Mouse (Mus musculus) retina, postnatal 7 days (tissue): ENCODE data around the gene Lrmda.

Experiments used
- DNase-seq: peaks from one replicate; pipeline ENCODE4 v3.0.0-alpha.2; 2012; ENCODE audit warnings: low read depth, low spot score

Lrmda gene

DNA sequence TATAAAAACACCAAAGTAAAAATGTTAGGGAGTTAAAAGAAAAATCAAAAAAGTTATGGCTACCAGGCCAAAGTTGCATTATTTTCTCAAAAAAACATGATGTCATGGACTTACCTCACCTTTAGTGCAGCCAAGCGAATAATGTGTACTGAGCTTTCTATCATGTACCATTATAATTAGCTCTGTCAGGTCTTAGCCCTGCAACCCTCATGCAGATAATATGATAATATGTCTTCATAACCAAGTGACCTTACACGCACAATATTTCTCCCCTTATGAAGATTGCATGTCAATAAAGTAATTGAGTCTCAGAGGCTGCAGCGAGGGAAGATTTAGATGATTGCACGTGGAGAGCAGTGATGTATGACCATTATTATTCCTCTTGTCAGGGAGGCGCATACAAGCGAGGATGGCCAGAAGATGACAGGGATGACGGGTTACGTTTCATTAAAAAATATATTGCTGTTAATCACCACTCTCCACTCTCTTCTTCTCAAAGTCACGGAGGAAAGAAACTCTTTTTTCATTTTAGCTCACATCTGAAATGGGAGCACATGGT lies 911.1 kb downstream of the Lrmda start:
- DNase-seq: no peak

DNA sequence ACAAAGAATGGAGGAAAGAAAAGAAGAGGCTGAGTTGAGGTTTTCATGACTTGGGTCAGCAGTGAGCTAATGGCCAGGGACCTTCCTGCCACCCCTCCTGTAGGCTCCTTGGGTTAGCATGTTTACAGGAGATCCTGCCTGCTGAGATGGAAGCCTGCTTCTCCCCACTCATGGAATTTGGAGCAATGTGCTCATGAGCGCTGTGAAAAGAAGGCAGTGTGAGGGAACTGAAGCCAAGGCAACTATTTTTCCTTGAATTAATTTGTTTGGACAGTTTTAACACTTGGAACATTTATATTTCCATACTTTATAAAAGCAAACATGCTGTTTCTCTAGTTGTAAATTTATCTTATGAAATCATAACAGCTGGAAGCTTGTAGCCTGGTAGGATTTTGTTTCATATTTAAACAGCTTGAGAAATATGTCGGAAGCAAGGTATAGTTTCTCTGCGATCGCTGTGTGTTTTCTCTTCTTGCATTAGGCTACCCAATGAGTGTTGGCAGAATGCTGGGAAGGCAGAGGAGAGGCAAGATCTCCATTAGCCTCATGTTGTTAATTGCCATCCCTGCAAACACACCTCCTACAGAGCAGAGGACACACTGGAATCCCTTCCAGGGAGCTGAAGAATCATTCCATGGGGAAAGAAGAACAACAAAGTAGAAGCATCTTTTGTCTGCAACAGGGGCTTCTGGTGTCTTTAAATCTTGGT lies 911.8 kb downstream of the Lrmda start:
- DNase-seq: no peak

DNA sequence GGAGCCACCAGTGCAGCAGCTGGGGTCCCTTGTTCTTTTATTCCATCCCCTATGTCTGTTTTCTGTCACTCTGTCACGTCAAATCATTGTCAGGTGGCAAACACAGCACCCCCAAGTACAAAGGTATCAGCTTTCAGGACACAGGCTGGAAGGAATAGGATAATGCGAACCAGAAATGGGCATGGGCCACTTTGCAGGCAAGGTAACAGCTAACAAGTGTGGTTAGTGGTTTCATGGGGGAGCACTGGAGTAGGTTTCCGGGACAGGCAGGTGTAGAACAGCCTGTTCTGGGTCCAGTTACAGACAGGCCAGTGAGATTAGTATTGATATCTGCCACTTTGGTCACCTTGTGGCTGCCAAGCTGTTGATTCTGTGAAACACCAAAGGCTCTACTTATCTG lies 917.2 kb downstream of the Lrmda start:
- DNase-seq: no peak

DNA sequence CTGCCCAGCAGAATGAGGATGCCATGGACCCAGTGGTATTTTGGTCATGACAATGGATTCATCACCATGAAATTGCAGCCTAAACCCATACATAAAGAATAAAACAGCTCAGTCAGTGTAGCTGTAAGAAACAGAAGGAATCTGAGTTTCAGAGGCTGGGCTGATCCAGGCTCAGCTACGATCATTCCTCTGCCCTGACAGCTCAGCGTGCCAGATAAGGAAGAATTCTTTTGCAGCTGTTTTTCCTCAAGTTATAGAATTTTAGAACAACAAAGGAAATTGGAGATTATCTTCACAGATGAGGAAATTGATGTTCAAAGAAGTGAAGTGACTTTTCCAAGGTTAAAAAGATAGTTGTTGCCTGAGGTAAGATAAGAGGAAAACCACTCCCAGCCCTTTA lies 921.1 kb downstream of the Lrmda start:
- no peak for DNase-seq

DNA sequence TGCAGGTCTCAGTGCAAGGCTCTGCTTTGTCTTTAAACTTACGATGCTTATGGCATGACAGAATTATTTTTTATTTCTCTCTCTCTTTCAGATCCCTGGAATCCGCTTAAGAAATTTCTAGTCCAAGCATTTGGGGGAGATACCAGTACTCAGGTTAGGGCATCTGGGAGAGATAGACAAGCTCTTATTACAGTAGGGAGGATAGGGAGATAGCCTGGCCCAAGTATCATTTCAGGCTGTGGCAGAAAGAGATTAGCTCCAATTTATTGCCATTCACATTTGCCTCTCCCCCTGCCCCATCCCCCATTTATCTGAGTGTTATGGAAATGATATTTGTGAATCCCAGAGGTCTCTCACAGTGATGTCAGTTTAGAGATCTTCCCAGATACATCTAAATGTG lies 923.1 kb downstream of the Lrmda start:
- DNase-seq: no peak

DNA sequence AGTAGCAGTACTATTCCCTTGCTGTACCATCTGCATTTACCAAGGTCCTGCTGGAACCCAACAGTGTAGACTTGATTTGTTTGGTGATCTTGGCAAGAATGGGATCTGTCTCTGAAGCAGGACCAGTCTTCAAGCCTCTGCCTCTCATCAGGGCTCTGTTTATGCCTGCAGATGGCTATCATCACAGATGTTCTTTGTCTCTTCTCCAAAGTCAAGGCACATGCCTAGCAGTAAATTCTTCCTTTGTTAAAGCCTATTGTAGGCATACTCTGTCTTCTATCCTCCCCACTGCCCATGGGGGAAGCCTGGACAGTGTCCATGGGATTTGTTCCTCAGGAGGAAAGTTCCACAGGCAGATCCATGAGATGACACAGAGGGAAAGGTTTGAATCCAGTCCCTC lies 930.0 kb downstream of the Lrmda start:
- DNase-seq: no peak

DNA sequence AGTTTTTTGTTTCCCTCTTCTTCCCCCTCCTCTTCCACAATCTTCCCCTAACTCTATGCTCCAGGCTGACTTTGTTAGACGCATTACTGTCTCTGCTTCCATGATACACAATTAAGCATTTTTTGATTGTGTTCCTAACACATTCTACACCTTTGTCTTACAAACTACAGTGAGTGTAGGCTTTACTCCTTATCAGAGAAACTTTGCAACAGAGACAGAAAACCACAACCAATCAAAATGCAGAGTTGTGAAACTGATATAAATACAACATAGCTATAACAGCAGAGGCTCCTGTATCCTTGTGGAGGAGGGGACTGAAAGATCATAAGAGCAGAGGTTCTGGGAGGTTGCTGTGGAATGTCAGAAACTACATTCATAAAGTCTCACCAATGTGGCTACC lies 933.5 kb downstream of the Lrmda start:
- DNase-seq: no peak

DNA sequence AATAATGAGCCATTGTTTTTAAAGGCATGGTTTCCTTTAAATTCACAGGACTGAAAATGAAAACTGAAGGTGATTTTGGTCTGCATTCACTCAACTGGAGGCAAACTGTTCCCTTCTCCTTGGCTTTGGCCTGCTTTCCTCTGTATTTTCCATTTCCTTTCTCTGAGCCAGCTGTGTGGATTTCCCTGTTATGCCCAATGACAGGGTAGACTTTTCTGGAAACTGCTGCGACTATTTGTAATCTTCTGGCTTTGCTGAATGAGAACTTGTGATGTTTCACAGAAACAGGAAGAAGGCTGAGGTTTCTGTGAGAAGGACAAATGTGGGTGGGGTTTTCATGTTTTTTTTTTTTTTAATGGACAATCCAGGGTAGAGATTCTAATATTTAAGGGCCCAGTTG lies 940.7 kb downstream of the Lrmda start:
- DNase-seq: no peak

DNA sequence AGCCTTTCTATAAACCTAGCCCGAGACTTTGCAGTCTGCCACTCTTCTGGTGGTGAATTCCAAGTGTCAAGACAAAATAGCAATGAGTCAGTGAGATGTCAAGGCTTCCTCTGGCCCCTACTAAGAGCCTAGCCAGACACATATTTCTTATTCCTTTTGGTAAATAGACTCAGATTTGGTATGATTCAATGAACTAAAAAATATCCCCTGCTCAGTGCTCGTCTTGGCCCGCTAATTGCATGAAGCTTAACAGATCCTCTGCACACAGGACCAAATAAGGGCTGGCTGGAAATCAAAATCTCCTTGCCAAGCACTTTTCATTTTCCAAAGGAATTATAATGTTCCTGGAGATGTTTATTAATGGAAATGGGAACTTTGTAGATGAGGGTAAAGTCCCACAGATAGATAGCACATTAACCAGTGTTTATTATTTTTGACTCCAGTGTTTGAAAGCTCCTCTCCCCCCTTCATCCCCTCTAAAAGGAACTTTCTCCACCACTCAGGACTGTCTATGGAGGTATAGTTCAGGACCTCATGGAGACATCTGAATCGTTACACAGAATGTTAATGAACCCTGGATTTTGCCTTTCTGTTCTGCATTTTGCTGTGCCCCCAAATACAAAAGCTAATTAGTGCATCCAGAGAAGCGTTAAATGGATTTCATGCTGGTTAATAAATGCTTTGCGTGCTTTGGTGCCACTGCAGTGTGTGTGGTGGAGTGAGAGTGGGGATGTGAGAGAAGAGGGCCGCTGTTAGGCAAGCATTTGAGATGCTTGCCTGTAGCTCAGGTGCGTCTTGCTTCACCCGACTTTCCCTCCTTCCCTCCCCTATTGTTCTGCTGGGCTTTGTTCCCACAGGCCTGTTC lies 945.5 kb downstream of the Lrmda start:
- DNase-seq: no peak

DNA sequence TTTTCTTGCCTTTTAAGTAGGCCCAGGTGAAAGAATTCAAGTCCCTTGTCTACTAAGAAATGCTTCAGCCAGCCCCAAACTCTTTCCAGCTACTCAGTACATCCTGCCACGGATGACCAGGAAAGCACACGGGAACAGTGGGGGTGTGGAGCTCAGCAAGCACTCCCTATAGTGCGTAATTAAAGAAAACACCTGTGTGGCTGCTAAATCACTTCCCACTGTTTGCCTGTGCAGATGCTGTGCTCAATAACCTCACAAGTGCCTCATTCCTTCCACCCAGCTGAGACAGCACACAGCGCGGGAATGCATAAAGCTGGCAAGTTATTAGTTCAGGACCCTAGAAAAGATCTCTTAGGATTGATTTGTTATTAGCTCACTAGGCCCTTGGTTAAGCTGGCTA lies 949.2 kb downstream of the Lrmda start:
- no peak for DNase-seq

DNA sequence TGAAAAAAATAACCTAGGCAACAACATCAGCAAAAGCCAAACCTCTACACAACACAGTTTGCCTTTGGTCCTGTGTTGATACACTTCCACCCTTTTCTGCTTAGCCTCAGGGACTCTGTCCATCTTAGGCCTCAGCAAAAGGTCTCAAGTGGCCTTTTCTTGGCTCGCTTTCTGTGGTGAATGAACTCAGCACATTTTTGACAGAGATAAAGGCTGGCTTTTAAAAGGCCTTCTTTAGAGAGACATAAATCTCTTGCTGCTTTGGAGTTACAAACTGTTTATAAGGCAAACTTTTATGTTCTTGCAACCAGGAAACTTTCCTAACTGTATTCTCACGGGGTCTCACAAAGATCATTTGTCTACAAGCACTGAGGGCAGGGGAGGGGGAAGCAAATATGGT lies 967.2 kb downstream of the Lrmda start:
- DNase-seq: no peak

DNA sequence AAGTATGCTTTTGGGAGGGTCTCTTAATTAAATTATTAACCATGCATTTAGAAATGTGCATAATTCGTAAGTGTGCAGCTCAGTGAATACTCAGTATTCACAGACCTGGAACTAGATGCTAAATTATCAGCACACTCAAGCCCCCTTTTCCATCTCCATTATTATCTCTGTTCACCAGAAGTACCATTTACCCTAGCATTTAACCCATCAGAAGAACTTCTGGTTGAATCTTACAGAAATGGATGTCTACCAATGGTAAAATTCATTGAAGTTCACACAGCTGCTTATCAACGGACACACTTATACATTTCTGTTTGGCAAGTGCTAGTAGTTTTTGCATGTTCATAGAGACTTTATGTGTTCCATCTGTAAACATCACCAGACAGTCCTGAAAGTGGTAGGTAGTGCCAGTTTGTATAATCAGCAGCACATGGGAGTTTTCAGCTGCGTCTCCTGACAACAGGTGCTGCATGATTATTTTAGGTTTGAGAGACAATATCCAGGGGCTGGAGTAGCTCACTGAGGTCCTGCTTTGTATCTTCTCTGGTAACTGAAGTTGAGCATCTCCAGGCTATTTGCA lies 968.7 kb downstream of the Lrmda start:
- DNase-seq: no peak

DNA sequence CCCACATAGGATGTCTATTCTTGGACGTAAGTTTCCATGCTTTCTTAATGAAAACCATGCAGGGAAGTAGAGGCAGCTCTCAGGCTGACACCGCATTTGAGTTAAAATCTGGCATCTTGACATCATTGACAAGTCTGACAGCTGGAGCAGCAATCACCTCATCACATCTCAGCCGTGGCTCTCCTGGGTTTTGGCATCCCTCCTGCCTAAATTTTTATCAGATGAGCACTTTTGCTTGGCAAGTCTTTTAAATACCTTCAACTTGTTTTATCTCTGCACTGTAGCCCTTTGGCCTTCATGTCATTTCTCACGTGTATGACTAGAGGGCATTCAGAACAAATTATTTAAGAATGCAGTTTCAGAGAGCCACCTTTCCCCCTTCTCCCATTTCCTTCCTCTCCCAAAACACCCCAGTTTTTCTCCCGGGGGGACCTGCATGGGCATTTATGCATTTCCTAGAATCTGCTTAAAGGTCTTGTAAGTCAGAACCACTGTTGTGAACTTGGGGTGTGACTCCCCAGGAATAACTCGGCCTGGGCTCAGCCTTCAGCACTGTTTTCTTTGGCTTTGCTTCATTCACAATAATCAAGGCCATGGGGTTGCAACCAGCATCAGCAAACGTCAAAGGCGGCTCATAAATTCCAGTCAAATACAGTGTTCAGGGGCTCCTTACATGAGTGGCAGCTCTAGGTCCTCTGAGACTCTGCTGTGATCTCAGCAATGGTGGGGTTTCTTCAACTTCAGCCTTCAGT lies 975.8 kb downstream of the Lrmda start:
- DNase-seq: no peak

DNA sequence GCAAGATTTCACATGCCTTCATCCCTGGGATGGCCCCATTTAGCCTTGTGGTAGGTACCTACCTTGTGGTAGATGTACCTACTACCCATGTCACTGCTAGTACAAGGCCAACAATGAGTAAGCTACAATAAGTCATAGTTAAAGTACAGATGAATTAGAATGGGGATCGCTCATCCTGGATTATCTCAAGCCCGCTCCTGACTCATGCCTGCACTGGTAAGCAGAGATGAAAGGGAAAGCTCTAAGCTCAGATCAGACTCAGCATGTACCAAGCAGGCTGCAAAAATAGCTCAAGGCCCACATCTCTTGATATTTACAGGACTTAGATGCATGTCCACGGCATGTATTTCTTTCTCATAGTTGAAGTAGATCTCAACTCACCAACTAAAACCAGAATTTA lies 979.4 kb downstream of the Lrmda start:
- DNase-seq: no peak

DNA sequence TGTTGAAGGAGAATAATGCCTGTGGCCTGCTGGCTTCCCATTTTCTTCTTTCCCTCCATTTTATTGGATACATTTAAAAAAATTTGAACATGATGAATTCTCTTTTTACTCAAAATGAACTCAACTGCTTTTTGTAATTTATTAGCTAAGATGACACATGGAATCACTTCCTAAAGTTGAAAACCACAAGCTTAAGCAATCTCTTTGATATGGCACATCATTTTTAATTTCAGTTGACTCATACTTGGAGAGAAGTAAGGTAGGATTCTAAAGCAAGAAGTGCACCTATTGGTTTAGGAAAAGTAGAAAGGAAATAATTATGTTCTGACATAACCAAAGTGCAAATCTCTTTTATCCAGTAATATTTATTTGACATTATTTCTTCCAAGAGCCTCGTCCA lies 992.5 kb downstream of the Lrmda start:
- DNase-seq: no peak

DNA sequence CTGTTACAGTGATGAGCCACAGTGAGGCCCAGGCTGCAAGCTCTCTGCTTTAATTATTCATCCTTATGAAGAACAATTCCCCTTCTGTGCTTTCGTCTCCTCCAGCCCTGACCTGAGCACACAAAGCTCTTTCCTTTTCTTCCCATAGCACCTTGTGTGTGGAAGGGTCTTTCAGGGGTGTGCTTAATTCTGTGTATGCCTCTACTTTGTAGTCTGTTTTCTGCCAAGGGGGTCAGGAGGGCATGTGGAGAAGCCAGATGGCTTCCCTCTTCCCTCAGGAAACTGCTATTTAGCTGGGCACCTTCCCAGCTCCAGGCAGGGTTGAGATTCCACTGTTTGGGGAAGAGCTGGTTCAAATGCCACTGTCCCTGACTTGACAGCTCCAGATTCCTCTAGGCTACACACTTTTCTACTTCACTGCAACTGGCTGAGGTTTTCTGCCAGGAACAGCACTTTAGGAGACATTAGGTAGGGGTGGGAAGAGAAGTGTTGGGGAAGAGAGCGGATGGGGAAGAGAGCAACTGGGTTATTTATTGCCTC lies 995.3 kb downstream of the Lrmda start:
- DNase-seq: no peak

DNA sequence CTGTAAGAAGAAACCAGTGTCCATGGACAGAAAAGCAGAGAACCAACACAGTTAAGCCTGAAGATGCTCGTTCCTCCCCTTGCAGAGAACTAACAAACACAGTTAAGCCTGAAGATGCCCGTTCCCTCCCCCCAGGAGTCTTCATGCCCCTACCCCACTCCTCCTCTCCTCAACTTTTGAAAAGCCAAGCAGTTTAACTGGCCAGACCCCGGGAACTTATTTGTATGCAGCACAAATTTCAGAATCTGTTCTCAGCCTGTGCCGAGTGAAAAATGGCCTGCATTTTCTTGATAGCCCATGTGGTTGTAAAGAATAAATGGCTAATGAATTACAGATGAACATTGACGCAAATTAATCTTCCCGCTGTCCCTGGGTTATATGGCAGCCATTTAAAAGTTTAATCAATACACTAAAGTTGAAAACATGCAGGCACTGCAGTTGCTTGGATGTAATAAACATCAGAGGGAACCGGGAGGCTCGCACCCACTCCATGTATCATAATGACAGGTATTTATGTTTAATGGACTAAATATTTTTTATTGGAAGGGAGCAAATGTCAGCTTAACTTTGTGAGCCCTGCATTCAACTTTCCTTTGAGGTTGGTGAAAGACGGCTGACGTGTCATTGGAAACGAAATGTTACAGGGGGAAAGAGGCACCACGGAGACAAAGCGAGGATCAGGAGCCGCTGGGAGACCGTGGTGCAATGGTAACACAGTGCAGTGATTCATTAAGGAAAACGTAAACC lies 996.0 kb downstream of the Lrmda start:
- DNase-seq: no peak

DNA sequence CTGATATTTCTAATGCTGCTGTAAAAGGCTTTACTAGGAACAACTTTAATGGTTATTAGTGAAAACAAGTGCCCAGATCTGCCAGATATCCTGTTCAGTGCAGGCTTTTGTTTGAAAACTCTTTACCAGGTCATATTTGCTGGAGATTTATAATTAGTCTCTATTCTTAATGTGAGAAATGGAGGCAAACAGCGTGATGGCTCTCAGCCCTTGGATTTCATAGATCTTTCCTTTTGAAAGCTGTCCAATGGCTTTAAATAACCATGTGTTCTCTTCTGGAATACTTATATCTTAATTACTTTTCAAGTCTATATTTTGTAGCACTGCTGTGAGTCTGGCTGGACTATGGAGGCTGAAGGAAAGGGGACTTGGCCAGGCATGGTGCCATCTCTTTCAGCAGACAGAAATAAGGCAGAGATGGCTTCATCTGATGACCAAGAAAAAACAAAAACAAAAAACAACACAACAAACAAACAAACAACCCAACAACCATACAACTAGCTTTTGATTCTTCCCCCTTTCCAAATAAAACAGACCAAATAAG lies 996.6 kb downstream of the Lrmda start:
- DNase-seq: no peak

DNA sequence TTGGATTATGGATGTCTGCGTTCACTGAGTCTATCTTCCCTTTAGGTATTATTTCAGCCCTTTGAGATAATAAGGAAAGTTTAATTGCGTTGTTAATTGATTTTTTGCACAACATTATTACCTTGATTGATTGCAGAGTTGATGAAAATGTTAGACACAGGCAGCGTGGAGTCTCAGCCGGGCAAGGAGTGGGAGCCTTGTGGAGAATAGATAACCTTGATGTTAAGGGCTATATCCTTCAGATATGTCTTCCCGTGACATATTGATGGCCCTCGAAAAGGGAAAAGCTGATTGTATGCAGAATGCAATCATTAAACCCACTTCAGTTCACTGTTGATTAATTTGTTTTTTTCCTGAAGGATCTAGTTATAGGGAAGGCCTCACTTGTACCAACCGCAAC lies 1021.5 kb downstream of the Lrmda start:
- DNase-seq: no peak

DNA sequence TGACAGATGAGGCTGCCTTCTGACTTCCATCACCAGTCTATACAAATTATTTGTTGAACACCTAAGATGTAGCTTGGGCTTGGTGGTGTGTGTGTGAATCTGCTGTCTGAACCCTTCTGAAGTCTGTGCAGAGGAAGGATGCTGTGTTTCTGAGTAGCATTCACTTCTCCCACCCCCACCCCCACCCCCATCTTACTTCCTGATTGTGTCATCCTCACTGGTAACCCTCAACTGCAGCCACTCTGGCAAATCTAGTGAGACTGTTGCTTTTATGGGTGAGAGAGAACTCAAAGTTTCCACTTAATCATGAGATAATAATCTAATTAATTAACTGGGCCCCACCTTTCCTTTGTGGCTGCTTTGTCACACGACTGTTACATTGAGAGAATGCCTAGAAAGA lies 1025.8 kb downstream of the Lrmda start:
- no peak for DNase-seq

DNA sequence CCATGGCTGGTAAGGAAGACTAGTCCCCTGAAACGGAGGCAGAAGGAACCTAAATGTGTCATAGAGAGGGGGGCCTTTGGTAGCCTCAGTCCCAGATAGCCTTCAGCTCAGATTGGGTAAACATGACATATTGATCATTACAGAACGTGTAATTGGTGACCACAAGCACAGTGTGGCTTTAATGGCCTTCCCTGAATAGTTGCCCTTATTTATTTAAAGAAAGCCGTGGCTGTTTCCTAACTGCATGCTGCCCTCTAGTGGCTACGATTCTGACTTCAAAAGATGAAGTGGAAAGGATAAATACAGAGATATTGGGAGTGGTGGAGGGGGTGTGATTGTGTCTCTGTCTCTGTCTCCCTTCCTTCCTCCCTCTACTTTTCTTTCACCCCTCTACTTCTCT lies 1026.8 kb downstream of the Lrmda start:
- DNase-seq: peak; percentile 58
